Mouse (Mus musculus) CD4-positive naive resting alpha-beta T cell, adult 57 days (primary cell): ENCODE results near the gene Kcnh6. TPM values are rescaled to one million over a fixed set of nuclear protein-coding genes. Genes with fewer than 3 reads are reported as not detected.

Source experiments
- total RNA-seq: library from RNA; stranded (reverse); gene quantifications from one replicate; pipeline ENCODE4 v1.2.4, GENCODE M21; 2023

Kcnh6 gene
- 0.65 TPM for total RNA-seq

GRCm38 (mm10) chr11:106007821-106008220, at the start of gene Kcnh6:
TSS of gene Kcnh6 (plus strand) at chr11:106008124.

GRCm38 (mm10) chr11:105967741-105968574, 40.0 kb upstream of the Kcnh6 start, which contains the start of gene Ace:
TSS of gene Ace (plus strand) at chr11:105967945.

DNA sequence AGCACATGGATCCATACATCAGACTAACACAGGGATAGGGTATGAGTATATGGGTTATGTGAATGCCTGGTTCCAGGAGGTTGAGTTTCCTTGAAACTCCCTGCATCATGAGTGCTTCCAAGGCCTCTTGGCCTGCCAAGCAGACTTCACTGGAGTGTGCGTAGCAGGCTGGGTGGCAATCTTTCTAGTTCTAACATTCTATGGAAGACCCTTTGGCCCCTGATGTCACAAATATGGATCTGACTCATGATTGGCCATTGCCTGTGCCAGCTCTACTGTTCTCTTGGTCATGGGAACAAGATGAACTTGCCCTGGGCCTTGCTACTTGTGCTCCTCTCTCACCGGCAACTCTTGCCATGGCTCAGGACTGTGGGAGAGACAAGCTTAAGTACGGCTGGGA, 13.5 kb upstream of the Kcnh6 start, which contains the start of gene Ace3:
TSS of gene Ace3 (plus strand) at position 301 of the 400 bp plus-strand sequence.

DNA sequence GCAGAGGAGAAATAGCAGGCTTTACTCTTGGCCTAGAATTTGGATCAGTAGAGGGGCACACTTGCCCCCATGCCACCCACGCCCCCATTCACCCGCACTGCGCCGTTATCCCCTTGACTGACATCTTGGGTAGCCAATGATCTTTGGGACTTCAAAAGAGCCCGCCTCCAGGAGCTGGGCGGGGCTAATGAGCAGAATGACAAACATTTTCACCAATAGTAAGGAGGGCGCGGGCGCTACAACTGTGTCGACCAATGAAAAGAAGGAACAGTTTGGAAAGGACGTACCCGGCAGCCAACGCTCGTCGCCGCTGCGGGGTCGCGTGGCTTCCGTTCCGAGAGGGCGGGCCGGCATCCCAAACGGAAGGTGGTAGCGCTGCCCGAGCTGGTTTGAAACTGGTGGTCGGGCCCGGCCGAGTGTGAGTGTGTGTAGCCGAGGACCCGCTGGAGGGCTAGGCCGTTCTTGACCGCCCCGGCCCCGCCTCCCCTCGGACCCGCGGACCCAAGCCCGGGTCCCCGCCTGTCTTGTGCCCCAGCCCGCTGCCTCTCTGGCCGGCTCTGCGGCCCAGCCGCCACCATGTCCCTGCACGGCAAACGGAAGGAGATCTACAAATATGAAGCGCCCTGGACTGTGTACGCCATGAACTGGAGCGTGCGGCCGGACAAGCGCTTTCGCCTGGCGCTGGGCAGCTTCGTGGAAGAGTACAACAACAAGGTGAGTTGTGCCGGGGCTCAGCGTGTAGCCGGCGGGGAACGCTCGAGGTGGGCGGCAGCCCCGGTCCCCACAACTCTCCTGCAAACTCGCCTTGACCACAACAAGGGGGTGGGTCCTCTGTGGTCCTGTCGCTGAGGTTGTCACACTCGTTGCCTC, 28.9 kb downstream of the Kcnh6 start, which contains the start of gene Dcaf7:
TSS of gene Dcaf7 (plus strand) at position 325 of the 870 bp plus-strand sequence.

DNA sequence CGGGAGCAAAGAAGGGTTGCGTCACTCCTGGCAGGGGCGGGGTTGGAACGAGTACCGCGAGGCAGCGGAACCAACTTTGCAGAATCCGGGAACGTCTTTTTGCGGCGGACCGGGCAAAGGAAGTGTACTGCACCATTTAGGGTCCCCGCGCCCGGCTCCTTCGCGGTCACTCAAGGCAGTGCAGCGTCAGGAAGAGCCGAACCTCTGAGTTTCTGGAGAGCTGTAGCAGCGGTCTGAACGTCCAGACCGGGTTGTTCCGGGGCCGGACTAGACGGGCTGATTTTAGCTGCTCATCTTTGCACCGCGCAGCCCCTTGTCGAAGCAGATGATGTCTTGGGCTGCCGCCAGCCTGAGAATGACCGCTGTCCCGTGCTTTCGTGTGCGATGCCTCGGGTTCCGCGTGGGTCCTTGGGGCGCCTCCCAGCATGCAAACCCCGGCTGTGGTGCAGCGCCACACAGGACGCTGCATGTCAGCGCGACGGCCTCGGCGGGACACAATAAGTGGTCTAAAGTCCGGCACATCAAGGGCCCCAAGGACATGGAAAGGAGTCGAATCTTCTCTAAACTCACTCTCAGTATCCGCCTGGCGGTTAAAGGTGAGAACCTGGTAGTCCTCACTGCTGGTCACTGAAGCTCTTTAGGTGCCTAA, 58.1 kb downstream of the Kcnh6 start, which contains the start of gene Taco1:
TSS of gene Taco1 (plus strand) at position 139 of the 649 bp plus-strand sequence.

Other genes with a start within 250 kb of the Kcnh6 start
- gene Cyb561, start 54.8 kb upstream of the Kcnh6 start, total RNA-seq = 0.33 TPM
- gene Ace, start 40.2 kb upstream of the Kcnh6 start, total RNA-seq = 0.80 TPM
- gene Ace3, start 13.4 kb upstream of the Kcnh6 start, total RNA-seq = not detected
- gene Dcaf7, start 28.7 kb downstream of the Kcnh6 start, total RNA-seq = 64.9 TPM
- 8.3 TPM for gene Taco1, start 57.9 kb downstream of the Kcnh6 start, total RNA-seq
- gene Map3k3, start 76.5 kb downstream of the Kcnh6 start, total RNA-seq = 174 TPM
- 12.1 TPM for gene Gm10840, start 152.7 kb downstream of the Kcnh6 start, total RNA-seq
- 840 TPM for gene Limd2, start 152.7 kb downstream of the Kcnh6 start, total RNA-seq
- gene Strada, start 194.0 kb downstream of the Kcnh6 start, total RNA-seq = 27.2 TPM
- gene Ccdc47, start 208.2 kb downstream of the Kcnh6 start, total RNA-seq = 38.1 TPM
- gene Ddx42, start 208.8 kb downstream of the Kcnh6 start, total RNA-seq = 80.4 TPM
- gene Ftsj3, start 248.0 kb downstream of the Kcnh6 start, total RNA-seq = 69.6 TPM
- gene Psmc5, start 248.0 kb downstream of the Kcnh6 start, total RNA-seq = 46.4 TPM